Mouse (Mus musculus) kidney, postnatal 4 days (tissue): ENCODE results near the gene Olfr800.

Experiments
- DNase-seq, 2 experiments: peaks; one replicate each; pipeline ENCODE4 v3.0.0; 2021; ENCODE audit warnings: mixed read lengths in 2 of 2

Gene Olfr800

GRCm38 (mm10) chr10:129657394-129657793 lies at the start of gene Olfr800:
Olfr800 (plus strand) TSS chr10:129657694.
- DNase-seq, result no peak

GRCm38 (mm10) chr10:129612470-129612869 lies 45.0 kb upstream of the Olfr800 start, which contains the start of gene Olfr796:
Olfr796 (minus strand) TSS chr10:129612570.
- no peak for DNase-seq

GRCm38 (mm10) chr10:129621724-129622123 lies 35.8 kb upstream of the Olfr800 start:
- no peak for DNase-seq

GRCm38 (mm10) chr10:129623251-129623650 lies 34.2 kb upstream of the Olfr800 start:
- no peak for DNase-seq

- DNase-seq, result no peak
Measured at GRCm38 (mm10) chr10:129627834-129628233, 29.7 kb upstream of the Olfr800 start, which contains the start of gene Olfr798. Olfr798 (minus strand) TSS chr10:129627934.

GRCm38 (mm10) chr10:129637184-129637583 lies 20.3 kb upstream of the Olfr800 start, which contains the start of gene Olfr799:
Olfr799 (plus strand) TSS chr10:129637484.
- DNase-seq, result no peak

- no peak for DNase-seq
Measured at GRCm38 (mm10) chr10:129651763-129652162, 5.7 kb upstream of the Olfr800 start.

GRCm38 (mm10) chr10:129673765-129674164 lies 16.3 kb downstream of the Olfr800 start, which contains the start of gene Olfr801:
Olfr801 (minus strand) TSS chr10:129673865.
- no peak for DNase-seq

GRCm38 (mm10) chr10:129688069-129688468 lies 30.6 kb downstream of the Olfr800 start, which contains the start of gene Olfr802:
Olfr802 (minus strand) TSS chr10:129688169.
- no peak for DNase-seq

- DNase-seq, result no peak
Measured at GRCm38 (mm10) chr10:129694186-129694585, 36.7 kb downstream of the Olfr800 start, which contains the start of gene Olfr803. Olfr803 (minus strand) TSS chr10:129694286.

- DNase-seq, result no peak
Measured at GRCm38 (mm10) chr10:129702910-129703309, 45.4 kb downstream of the Olfr800 start, which contains the start of gene Olfr804. Olfr804 (plus strand) TSS chr10:129703210.
